8 mouse cellular contexts compared by ENCODE assay signal in genomic region chrX:139870938-139871791, GRCm38 (mm10). TPM values are rescaled to one million over a fixed set of nuclear protein-coding genes. Genes with fewer than 3 reads are reported as not detected.
DNase-seq lines count a peak whose midpoint lies in the region; ATAC-seq and TF ChIP-seq lines count a peak whose summit lies in the region.

Morc4 (minus strand) TSS chrX:139871677.

- intact Hi-C loops in heart, postnatal 36 days (cut with DNase I) = loop anchor here (5.0 kb wide), 1 partner anchor 311 kb away; no protein-coding TSS in a partner anchor

- peak; percentile 96 for ATAC-seq in forebrain, embryonic 15.5 days (replicated peaks)
- no peak for ATAC-seq in erythroid progenitor cell, adult 5-6 weeks (replicated peaks; ENCODE audit: low FRiP score, poor library complexity, severe bottlenecking)

- DNase-seq in Muller cell, postnatal 12 days (ENCODE audit: inconsistent ontology term) = peak; percentile 79
- peak; percentile 44 for DNase-seq in cerebellum, adult 11 months
- DNase-seq in heart, postnatal 36 days = peak; percentile 45 to 58
- DNase-seq in layer of hippocampus, adult 8-10 months (ENCODE audit: low spot score in 2 of 2) = peak; percentile 21
- DNase-seq in lung, adult 2 months = peak; percentile 37
- DNase-seq in ovary, postnatal 14 days (ENCODE audit: low spot score) = peak; percentile 18

- peak; percentile 11; the same call in 1 of the 2 replicates for TF ChIP-seq POLR2A in lung, adult 2 months (IDR thresholded peaks at IDR 0.05; ENCODE audit: borderline replicate concordance, extremely low read depth, low read depth, low read length)

- no peaks in the 10 kb centered on the region for H3K27me3 ChIP-seq in forebrain, embryonic 15.5 days

- H3K27ac ChIP-seq in forebrain, embryonic 15.5 days (replicated peaks) = no peak within 1 kb of the TSS

- no peaks in the 10 kb centered on the region for H3K36me3 ChIP-seq in forebrain, embryonic 15.5 days

- no peaks in the 10 kb centered on the region for H3K9me3 ChIP-seq in forebrain, embryonic 15.5 days

- peak within 1 kb of the TSS; percentile 83 for H3K4me2 ChIP-seq in forebrain, embryonic 15.5 days (replicated peaks)

- no peak for TF ChIP-seq CTCF in lung, adult 2 months (IDR thresholded peaks at IDR 0.05; ENCODE audit: insufficient read depth, low read length)

- H3K4me3 ChIP-seq in forebrain, embryonic 15.5 days = peak within 1 kb of the TSS; percentile 52
- peak within 1 kb of the TSS; percentile 73 for H3K4me3 ChIP-seq in lung, adult 2 months (replicated peaks; ENCODE audit: extremely low read depth, low read depth, low read length)

- H3K4me1 ChIP-seq in forebrain, embryonic 15.5 days = no peaks in the 10 kb centered on the region
- no peaks in the 10 kb centered on the region for H3K4me1 ChIP-seq in lung, adult 2 months (ENCODE audit: control insufficient read depth, insufficient read depth, low read length)

- 24% methylated on average over 79 of the region's 87 CpGs for WGBS in forebrain, embryonic 15.5 days
- 31% methylated on average over 87 of the region's 87 CpGs for WGBS in lung, adult 2 months

- peak within 1 kb of the TSS; percentile 56 for H3K9ac ChIP-seq in forebrain, embryonic 15.5 days (replicated peaks)

RNA-seq across cellular contexts. Expression of gene Morc4, which starts in this region (rescaled TPM):
- polyA plus RNA-seq in forebrain, embryonic 15.5 days (2015; fragmentation: Nextera tagmentation; extraction: Ambion mirVana) = 2.5 and 2.8 TPM in 2 replicates
- 1 to 10 TPM; 4.0 to 4.7 TPM for total RNA-seq in heart, postnatal 36 days (2021)
- 1 to 10 TPM; 4.2 to 7.5 (median 5.2) TPM for total RNA-seq in layer of hippocampus, adult 8-10 months (2022)
- 1.9 and 2.6 TPM in 2 replicates for polyA plus RNA-seq in lung, adult 2 months (2012; rRNA removed)
- 0.42 TPM in 1 of 2 replicates, not detected in the other for total RNA-seq in erythroid progenitor cell, adult 5-6 weeks (2015; ENCODE audit: low replicate concordance)
- total RNA-seq in erythroid progenitor cell, adult 5-6 weeks (2017; ENCODE audit: low replicate concordance) = not detected in 2 replicates

Comparison
In these comparisons a context has a peak if more than half of its experiments do, and no peak if none do; other contexts are left out.
1. DNase-seq: peak in every context shown above with its lines; median percentile 79 in Muller cell, postnatal 12 days; 52 in heart, postnatal 36 days; 44 in cerebellum, adult 11 months; 37 in lung, adult 2 months; 21 in layer of hippocampus, adult 8-10 months; 18 in ovary, postnatal 14 days.